Mouse (Mus musculus): Measurements from ENCODE around the gene Lpgat1.
A peak's percentile ranks its signal among the peaks of the same experiment; 100 is the strongest.

Lpgat1 gene

GRCm38 (mm10) chr1:191805788-191806187, 88.2 kb downstream of the Lpgat1 start:
- no peak for DNase-seq (ENCODE audit: low spot score in 2 of 2)

GRCm38 (mm10) chr1:191806740-191807139, 89.1 kb downstream of the Lpgat1 start:
- no peak for DNase-seq (ENCODE audit: low spot score in 2 of 2)

- DNase-seq (ENCODE audit: low spot score in 2 of 2) = no peak
These were observed 90.3 kb downstream of the Lpgat1 start for GRCm38 (mm10) chr1:191807979-191808378.

- no peak for DNase-seq (ENCODE audit: low spot score in 2 of 2)
These were observed 91.1 kb downstream of the Lpgat1 start for GRCm38 (mm10) chr1:191808688-191809223.

GRCm38 (mm10) chr1:191811774-191812173, 94.1 kb downstream of the Lpgat1 start:
- no peak for DNase-seq (ENCODE audit: low spot score in 2 of 2)

GRCm38 (mm10) chr1:191812949-191813691, 95.5 kb downstream of the Lpgat1 start:
- no peak for DNase-seq (ENCODE audit: low spot score in 2 of 2)

- peak in 1 of 2 experiments; percentile 8 for DNase-seq (ENCODE audit: low spot score in 2 of 2)
These were observed 96.6 kb downstream of the Lpgat1 start for GRCm38 (mm10) chr1:191814240-191814639.

GRCm38 (mm10) chr1:191814935-191815334, 97.3 kb downstream of the Lpgat1 start:
- DNase-seq (ENCODE audit: low spot score in 2 of 2) = no peak

GRCm38 (mm10) chr1:191816596-191816995, 99.0 kb downstream of the Lpgat1 start:
- no peak for DNase-seq (ENCODE audit: low spot score in 2 of 2)

GRCm38 (mm10) chr1:191817418-191818144, 99.9 kb downstream of the Lpgat1 start:
- peak; percentile 71 to 82 for DNase-seq (ENCODE audit: low spot score in 2 of 2)

- no peak for DNase-seq (ENCODE audit: low spot score in 2 of 2)
These were observed 100.6 kb downstream of the Lpgat1 start for GRCm38 (mm10) chr1:191818145-191818631.

- DNase-seq (ENCODE audit: low spot score in 2 of 2) = no peak
These were observed 101.4 kb downstream of the Lpgat1 start for GRCm38 (mm10) chr1:191819026-191819425.

GRCm38 (mm10) chr1:191820951-191821325, 103.3 kb downstream of the Lpgat1 start:
- DNase-seq (ENCODE audit: low spot score in 2 of 2) = no peak

GRCm38 (mm10) chr1:191821326-191822091, 103.9 kb downstream of the Lpgat1 start, which contains the start of gene Nek2:
Nek2 (plus strand) TSS chr1:191821444.
- DNase-seq (ENCODE audit: low spot score in 2 of 2) = peak; percentile 95 to 96

GRCm38 (mm10) chr1:191829124-191829523, 111.5 kb downstream of the Lpgat1 start:
- no peak for DNase-seq (ENCODE audit: low spot score in 2 of 2)

- DNase-seq (ENCODE audit: low spot score in 2 of 2) = no peak
These were observed 115.8 kb downstream of the Lpgat1 start for GRCm38 (mm10) chr1:191833396-191833795.
